Mouse (Mus musculus): ENCODE results near the gene Gm49630.
"Not testable (repeated sequence)": the region's sequence is repeated elsewhere in the genome, so short reads cannot be mapped to it uniquely, and the experiment has no call there.

DNA sequence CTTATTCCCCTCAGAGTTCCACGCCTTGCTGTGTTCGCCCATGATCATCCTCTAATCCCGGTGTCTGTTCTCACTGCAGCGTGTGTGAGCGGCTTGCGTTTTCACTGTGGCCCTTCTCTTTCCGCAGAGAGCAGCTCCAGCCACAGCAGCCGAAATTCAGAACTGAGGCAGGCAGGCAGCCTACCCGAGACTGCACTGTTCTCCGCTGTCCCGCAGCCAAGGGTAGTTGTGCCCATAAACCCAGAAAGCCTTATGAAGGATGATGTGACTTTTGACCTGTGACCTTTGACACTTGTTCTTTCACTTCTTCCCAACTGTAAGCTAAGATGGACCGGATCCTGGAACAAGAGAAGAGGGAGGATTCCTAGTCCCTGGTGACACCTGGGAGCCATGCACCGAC is 25.3 kb upstream of the Gm49630 start:
- not testable (repeated sequence) for TF ChIP-seq CTCF (IDR thresholded peaks at IDR 0.05; ENCODE audit: low read depth, low read length); TAL1 (conservative IDR thresholded peaks at IDR 0.05; ENCODE audit: low read depth, low read length); GATA1 (IDR thresholded peaks at IDR 0.05; ENCODE audit: borderline replicate concordance, low read length)

Measured in G1E (cell line).